Mouse (Mus musculus) G1E (cell line): Measurements from ENCODE around the gene Ptprq.

ENCODE experiments used
- CTCF ChIP-seq: IDR thresholded peaks from 2 replicates; pipeline ENCODE4 v1.5.1; 2012; ENCODE audit warnings: low read depth, low read length, inconsistent platforms, mixed read lengths
- GATA2 ChIP-seq: IDR thresholded peaks from 2 replicates; pipeline ENCODE4 v1.6.1; 2012; ENCODE audit warnings: low read depth, low read length, inconsistent platforms, borderline replicate concordance

DNA sequence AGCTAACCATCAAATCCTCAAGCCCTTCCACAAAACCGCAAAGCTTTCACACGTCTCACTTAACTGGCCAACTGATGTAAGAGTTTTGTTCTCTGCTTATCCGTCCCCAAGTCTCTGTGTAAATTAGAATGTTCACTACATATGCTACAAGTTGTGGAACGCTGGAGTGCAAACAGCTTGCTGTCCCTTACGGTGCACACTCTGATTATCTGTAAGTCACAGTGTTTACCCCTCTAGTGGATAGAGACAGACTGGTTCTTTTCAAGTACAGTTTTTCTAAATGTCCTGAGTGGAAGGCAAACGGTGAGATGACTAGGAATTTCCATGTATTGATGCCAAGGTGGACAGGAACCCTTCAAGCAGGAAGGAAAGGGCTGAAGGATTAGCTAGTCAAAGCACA lies 32.1 kb upstream of the Ptprq start:
- no peak for TF ChIP-seq GATA2
- TF ChIP-seq CTCF, result no peak
